Mouse (Mus musculus) adipose tissue, adult 10 weeks (tissue): ENCODE results near the gene Txndc5. TPM values are rescaled to one million over a fixed set of nuclear protein-coding genes. Genes with fewer than 3 reads are reported as not detected.

Experiments used
- polyA plus RNA-seq: library from polyadenylated mRNA; stranded (reverse); fragments of 350-450 nt; fragmentation: Illumina TruSeq; extraction: RNeasy Lipid Tissue Mini Kit (QIAGEN cat#74804); gene quantifications from one replicate; pipeline ENCODE4 v1.2.3, GENCODE M21; 2014; ENCODE audit warnings: low read depth, low replicate concordance

Gene Txndc5
- 136 TPM for polyA plus RNA-seq

GRCm38 (mm10) chr13:38528687-38529294 lies at the start of gene Txndc5:
Gene Txndc5, minus strand, starts transcription at chr13:38528824.

Other genes with a start within 250 kb of the Txndc5 start
- 9.8 TPM for gene Bmp6, start 183.7 kb downstream of the Txndc5 start, polyA plus RNA-seq
- gene Bloc1s5, start 106.3 kb upstream of the Txndc5 start, polyA plus RNA-seq = 7.2 TPM
- 9.6 TPM for gene Eef1e1, start 130.2 kb upstream of the Txndc5 start, polyA plus RNA-seq